Mouse (Mus musculus) brain, embryonic 18.5 days (tissue): ENCODE measurements at regions not wholly inside any gene's neighbourhood (a gene's known extent, or its start where the extent isn't known, plus 50 kb on each side); places are given as distances from the start of the nearest gene placed in this dataset.
"Not testable (repeated sequence)": the region's sequence is repeated elsewhere in the genome, so short reads cannot be mapped to it uniquely, and the experiment has no call there.

ENCODE experiments used
- DNase-seq: peaks from one replicate; pipeline ENCODE4 v3.0.0-alpha.2; 2012; ENCODE audit warnings: low read depth, low spot score

DNA sequence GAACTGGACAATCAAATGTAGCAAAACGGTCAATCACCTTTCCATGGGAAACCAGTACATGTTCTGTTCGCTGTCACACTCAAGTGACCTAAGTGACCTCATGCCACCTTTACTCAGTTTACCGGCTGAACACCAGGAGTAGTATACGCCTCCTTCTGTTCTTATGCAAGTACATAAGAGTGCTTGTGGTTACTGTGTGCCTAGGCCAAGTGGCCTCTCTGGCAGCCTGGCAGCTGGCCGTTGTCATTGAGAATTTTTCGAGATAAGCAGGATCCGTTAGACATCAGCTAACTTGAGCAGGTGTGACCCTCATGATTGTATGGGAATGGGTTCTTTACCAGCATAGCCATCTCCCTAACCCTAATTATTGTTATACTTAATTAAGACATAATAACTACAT is 167.5 kb downstream of the Tomm20 start:
- no peak for DNase-seq

- no peak for DNase-seq
These were observed 168.8 kb downstream of the Tomm20 start for GRCm38 (mm10) chr8:126776605-126777469.

DNA sequence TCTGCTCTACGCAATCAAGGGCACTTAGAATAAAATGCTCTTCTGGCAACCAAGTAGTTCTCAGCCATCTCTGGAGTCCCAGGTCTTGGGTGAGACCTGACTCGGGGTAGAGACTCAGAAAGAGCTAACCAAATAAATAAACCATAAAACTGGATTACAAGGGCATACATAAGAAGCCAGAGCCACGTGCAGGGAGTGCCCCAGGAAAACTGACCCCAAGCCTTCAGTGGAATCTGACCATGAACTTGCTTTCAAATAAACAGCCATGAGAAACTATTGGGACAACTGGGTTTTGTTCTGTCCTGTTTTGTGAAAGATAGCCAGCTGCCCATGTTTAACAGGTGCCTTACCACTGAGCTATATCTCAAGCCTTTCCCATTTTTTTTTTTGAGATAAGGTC is 170.3 kb downstream of the Tomm20 start:
- no peak for DNase-seq

DNA sequence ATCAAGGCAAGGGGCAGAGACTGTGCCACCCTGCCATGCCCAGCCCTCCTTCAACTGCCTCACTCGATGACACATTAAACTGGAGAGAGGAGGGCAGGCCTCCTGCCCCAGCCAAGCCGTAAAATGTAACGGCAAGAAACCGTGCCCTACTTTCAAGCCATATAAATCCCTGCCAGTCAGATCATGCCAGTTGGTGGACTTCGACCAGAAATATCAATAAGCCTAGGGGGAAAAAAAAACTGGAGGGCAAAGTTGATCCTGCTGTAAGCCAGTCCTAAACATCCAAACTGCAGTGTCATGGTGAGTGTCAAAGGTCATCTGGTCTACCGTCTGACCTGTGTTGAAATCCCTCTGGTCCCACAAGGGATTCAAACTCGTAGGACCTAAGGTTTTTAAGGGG is 170.8 kb downstream of the Tomm20 start:
- no peak for DNase-seq

GRCm38 (mm10) chr8:126772748-126773147 is 172.9 kb downstream of the Tomm20 start:
- DNase-seq, result no peak

- no peak for DNase-seq
These were observed 173.4 kb downstream of the Tomm20 start for GRCm38 (mm10) chr8:126772194-126772593.

DNA sequence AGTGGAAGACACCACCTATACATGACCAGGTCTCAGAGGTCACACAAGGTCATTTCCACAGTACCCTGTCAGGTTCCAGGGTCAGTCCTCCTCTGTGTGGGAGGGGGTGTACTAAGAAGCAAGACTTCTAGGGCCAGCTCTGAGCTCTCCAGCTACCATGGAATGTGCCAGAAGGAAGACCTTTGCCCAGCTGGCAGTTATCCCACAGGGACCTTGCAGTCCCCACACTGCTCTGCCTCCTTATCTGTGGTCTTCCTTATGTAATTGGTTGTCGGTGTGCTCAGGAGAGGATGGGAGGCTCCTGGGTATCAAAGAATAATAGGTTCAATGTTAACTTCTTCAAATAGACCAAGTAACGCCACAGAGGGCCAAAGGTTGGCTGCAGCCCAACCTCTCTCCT is 175.3 kb downstream of the Tomm20 start:
- DNase-seq, result not testable (repeated sequence)

DNA sequence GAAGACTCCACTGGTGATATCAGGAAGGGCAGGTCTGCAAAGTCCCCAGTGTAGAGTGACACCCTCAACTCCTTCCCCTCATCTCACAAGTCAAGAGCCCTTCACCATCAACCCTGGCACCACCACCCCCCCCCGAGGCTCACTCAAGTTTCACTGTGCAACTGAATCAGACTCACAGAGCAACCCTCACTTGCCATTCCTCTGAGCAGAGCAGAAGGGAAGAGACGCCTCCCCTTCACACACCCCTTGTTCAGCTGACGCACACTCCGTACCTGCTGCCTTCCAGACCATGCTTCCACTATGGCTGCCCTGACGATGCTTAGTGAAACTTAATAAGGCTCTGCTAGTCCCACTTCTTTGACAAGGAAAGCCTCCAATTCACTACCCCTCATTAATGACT is 174.4 kb upstream of the Irf2bp2 start:
- DNase-seq, result no peak

DNA sequence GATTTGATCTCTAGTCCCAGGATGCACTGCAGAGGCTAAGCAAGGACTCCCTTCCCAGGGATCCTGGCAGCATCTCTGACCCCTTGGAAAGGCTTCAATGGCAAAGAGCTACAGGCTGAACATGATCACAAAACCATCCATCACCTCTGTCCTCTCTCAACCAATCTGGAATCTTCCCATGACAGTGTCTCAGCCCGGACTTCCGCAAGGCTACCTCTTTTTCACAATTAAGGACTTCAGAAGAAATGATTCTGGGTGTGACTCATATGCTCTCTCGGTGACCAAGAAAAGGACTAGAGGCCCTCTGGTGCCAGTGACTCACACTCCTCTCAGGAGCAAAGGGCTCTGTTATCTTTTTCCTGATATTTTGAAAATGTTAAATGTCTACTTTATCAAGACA is 173.6 kb upstream of the Irf2bp2 start:
- DNase-seq, result no peak

DNA sequence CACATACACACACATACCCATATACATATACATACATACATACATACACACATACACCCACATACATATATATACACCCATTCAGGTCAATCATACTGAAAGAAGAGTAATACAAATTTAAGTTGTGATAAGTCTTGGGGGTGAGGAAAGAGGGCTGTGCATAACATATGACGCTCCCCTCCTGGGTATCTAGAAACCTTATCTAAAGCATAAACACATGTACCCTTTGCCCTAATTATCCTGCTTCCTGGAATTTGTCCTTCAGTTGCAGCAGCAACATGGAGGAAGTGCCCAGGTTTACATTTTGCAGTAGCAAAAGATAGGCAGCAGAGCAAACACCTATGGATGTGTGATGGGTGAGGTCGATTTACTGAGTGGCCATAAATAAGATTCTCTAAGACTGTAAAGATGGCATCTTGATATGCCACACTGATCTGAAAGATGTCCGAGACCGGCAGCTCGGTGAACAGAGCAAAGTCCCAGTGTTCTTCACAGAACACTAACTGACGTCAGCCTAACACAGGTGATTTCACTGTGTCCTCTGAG is 172.0 kb upstream of the Irf2bp2 start:
- no peak for DNase-seq

GRCm38 (mm10) chr8:126763600-126763999 is 169.8 kb upstream of the Irf2bp2 start:
- no peak for DNase-seq

DNA sequence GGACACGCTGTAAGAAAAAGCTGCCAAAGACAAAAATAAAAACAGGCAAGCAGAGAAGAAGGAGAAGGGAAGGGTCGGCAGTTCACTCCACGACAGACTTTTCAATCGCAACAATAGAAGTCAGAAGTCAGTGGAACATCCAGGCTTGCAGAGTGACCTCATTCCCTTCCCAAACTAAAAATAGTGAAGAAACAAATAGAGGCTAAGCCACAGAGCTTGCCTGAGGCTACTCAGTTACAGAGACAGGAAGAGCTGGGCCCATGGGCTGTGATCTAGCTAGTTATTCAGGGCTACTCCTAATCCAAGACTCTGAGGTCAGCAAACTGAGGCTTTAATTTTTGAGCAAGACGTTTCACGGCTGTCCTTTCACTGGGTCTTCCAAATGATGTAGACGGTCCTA is 165.9 kb upstream of the Irf2bp2 start:
- no peak for DNase-seq

GRCm38 (mm10) chr8:126758951-126759350 is 165.2 kb upstream of the Irf2bp2 start:
- no peak for DNase-seq

DNA sequence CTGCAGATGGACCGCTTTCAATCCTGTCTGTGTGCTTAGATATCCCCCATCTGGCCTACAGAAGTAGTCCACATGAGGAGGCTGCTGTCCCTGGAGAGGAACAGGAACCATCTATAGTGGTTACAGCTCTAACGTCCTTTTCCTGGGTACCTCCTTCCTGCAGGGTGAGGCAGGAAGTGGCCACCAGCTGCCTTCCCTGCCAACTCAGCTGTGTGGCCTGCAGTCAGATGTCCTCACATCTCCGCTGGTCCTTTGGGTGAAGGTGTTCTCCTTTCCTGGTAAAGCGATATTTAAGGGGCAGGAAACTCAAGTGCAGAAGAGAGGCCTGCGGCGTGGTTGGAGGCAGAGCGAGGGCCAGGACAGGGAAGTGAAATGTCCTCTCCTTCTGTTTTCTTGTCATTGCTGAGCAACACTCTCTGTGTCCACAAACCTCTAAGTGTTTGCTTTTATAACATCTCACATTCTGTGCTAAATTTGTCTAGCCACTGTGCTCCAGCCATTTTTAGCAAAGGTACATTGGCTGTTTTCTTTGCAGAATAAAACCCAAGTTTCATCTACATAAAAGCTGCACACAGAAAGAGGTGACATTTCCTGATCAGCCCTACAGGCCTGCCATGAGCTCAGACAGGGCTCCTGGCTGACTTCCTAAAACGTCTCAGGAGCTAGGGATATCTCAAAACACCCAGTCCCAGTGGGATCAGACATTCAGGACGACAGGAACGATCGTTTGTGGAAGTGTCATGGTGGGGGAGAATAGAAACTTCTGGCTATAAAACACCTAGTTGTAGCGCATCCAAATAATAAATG is 164.4 kb upstream of the Irf2bp2 start:
- DNase-seq, result no peak

DNA sequence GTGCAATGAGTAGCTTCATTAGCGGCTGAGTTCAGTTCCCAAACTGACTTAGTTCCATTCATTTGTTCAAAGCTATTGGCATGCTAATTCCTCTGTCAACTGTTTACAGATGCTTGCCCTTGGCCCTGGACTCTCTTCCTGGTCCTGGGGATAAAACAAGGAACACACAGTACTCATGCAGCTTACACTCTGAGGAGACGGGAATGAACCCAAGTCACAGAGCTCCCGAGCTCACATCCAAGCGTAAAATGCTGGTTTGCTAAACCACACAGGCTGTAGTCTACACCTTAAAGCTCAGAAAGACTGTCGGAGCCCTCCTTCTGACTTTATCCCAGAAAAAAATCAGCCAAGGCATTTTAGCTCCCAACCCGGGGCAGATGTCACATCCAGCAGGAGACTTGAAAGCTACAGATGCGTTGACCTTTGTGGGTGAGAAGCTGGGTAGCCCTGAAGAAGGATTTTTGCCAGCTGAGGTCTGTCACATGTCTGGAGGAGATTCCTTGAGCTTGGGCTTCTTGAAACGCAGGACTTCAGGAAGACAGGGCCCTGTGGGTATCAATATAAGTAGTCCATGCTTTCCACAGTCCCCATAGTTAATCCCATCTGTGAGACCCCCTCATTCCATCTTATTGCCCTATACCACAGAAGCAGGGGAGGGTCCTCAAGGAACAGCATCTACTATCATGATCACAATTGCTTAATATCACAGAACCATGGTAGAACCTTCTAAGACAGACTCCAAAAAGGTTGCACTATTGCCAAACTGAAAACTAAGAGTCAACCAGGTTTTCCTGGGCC is 162.7 kb upstream of the Irf2bp2 start:
- no peak for DNase-seq

GRCm38 (mm10) chr8:126755669-126756068 is 161.9 kb upstream of the Irf2bp2 start:
- DNase-seq, result no peak

- DNase-seq, result no peak
These were observed 160.6 kb upstream of the Irf2bp2 start for GRCm38 (mm10) chr8:126754361-126754809.

GRCm38 (mm10) chr8:126753059-126753855 is 159.5 kb upstream of the Irf2bp2 start:
- DNase-seq, result no peak

- DNase-seq, result no peak
These were observed 157.8 kb upstream of the Irf2bp2 start for GRCm38 (mm10) chr8:126751416-126752140.
